Mouse (Mus musculus): Measurements from ENCODE around the gene Cdkl3. TPM values are rescaled to one million over a fixed set of nuclear protein-coding genes. Genes with fewer than 3 reads are reported as not detected.

Cdkl3 gene
- polyA plus RNA-seq, 1 experiment from 2014 or later = 6.7 TPM

GRCm38 (mm10) chr11:51967443-51968401 is 36.3 kb upstream of the Cdkl3 start, which contains the start of gene Cdkn2aipnl:
TSS of gene Cdkn2aipnl (plus strand) at chr11:51967661.
- Histone ChIP-seq H3K9me3 (replicated peaks; ENCODE audit: control insufficient read depth, low read length) (no peaks in the 10 kb centered on the region), H3K4me2 (ENCODE audit: low read depth, low read length) (peak within 1 kb of the TSS; percentile 80), H3K27ac (ENCODE audit: low read length) (peak within 1 kb of the TSS; percentile 61; the same call in 1 of the 2 replicates), H3K27me3 (ENCODE audit: control insufficient read depth, insufficient read depth, low read length) (no peaks in the 10 kb centered on the region), H3K9ac (ENCODE audit: low read length) (peak within 1 kb of the TSS; percentile 84), H3K4me3 (replicated peaks; ENCODE audit: low read length) (peak within 1 kb of the TSS; percentile 79), H3K36me3 (ENCODE audit: control insufficient read depth, insufficient read depth, low read length) (peaks cover 11% of the 10 kb centered on the region; the same call in 1 of the 2 replicates), H3K4me1 (ENCODE audit: control insufficient read depth, insufficient read depth, low read length) (peaks cover 5% of the 10 kb centered on the region; the same call in 1 of the 2 replicates)
- 1% methylated on average over 63 of the region's 63 CpGs for WGBS
- peak; percentile 92 for ATAC-seq (ENCODE audit: insufficient read depth, low FRiP score)

DNA sequence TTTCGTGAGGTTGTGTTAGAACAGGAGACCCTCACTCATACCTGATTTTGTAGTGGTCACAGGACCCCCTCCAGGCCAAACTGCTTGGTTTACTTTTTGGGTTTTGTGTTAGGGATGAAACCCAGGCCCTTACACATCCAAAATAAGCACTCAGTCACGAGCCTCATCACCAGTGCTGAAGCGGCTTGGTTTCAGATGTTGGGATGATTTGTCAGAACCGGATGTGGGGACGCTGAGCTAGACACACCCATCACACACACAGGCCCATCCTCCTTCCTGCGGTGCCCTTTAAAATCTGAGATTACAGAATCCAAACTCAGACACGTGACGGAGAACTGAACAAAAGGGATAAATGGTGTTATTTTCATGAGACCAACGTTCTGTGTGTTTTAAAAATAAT is 35.1 kb upstream of the Cdkl3 start:
- 91% methylated on average over 9 of the region's 9 CpGs for WGBS
- no peak overlapping the region for H3K27ac ChIP-seq (ENCODE audit: low read length)
- no peak overlapping the region for H3K4me2 ChIP-seq (ENCODE audit: low read depth, low read length)
- no peak overlapping the region for H3K4me3 ChIP-seq (replicated peaks; ENCODE audit: low read length)
- peaks cover 17% of the 10 kb centered on the region; the same call in 1 of the 2 replicates for H3K36me3 ChIP-seq (ENCODE audit: control insufficient read depth, insufficient read depth, low read length)
- no peak for ATAC-seq (ENCODE audit: insufficient read depth, low FRiP score)
- peaks cover 5% of the 10 kb centered on the region; the same call in 1 of the 2 replicates for H3K4me1 ChIP-seq (ENCODE audit: control insufficient read depth, insufficient read depth, low read length)
- no peak overlapping the region for H3K9ac ChIP-seq (ENCODE audit: low read length)
- H3K27me3 ChIP-seq (ENCODE audit: control insufficient read depth, insufficient read depth, low read length) = no peaks in the 10 kb centered on the region
- no peaks in the 10 kb centered on the region for H3K9me3 ChIP-seq (replicated peaks; ENCODE audit: control insufficient read depth, low read length)

- no peak for ATAC-seq (ENCODE audit: insufficient read depth, low FRiP score)
- H3K36me3 ChIP-seq (ENCODE audit: control insufficient read depth, insufficient read depth, low read length) = peaks cover 17% of the 10 kb centered on the region; the same call in 1 of the 2 replicates
- WGBS = 94% methylated on average over 2 of the region's 2 CpGs
Measured at GRCm38 (mm10) chr11:51969511-51969910, 34.5 kb upstream of the Cdkl3 start.

GRCm38 (mm10) chr11:51971644-51972043 is 32.4 kb upstream of the Cdkl3 start:
- no peak for ATAC-seq (ENCODE audit: insufficient read depth, low FRiP score)
- Histone ChIP-seq H3K4me2 (ENCODE audit: low read depth, low read length) (no peak overlapping the region), H3K9ac (ENCODE audit: low read length) (no peak overlapping the region), H3K4me3 (replicated peaks; ENCODE audit: low read length) (no peak overlapping the region), H3K27ac (ENCODE audit: low read length) (no peak overlapping the region), H3K9me3 (replicated peaks; ENCODE audit: control insufficient read depth, low read length) (no peaks in the 10 kb centered on the region), H3K27me3 (ENCODE audit: control insufficient read depth, insufficient read depth, low read length) (no peaks in the 10 kb centered on the region), H3K36me3 (ENCODE audit: control insufficient read depth, insufficient read depth, low read length) (peaks cover 22% of the 10 kb centered on the region; the same call in 1 of the 2 replicates), H3K4me1 (ENCODE audit: control insufficient read depth, insufficient read depth, low read length) (peaks cover 5% of the 10 kb centered on the region; the same call in 1 of the 2 replicates)
- WGBS = 94% methylated on average over 6 of the region's 6 CpGs

More at GRCm38 (mm10) chr11:51969511-51969910, 34.5 kb upstream of the Cdkl3 start:
- H3K4me3 ChIP-seq (replicated peaks; ENCODE audit: low read length) = no peak overlapping the region
- H3K27ac ChIP-seq (ENCODE audit: low read length) = no peak overlapping the region
- no peak overlapping the region for H3K4me2 ChIP-seq (ENCODE audit: low read depth, low read length)
- peaks cover 5% of the 10 kb centered on the region; the same call in 1 of the 2 replicates for H3K4me1 ChIP-seq (ENCODE audit: control insufficient read depth, insufficient read depth, low read length)
- H3K9ac ChIP-seq (ENCODE audit: low read length) = no peak overlapping the region
- no peaks in the 10 kb centered on the region for H3K27me3 ChIP-seq (ENCODE audit: control insufficient read depth, insufficient read depth, low read length)
- H3K9me3 ChIP-seq (replicated peaks; ENCODE audit: control insufficient read depth, low read length) = no peaks in the 10 kb centered on the region

- Histone ChIP-seq H3K27me3 (ENCODE audit: control insufficient read depth, insufficient read depth, low read length) (no peaks in the 10 kb centered on the region), H3K9ac (ENCODE audit: low read length) (peak overlapping the region; percentile 96), H3K4me2 (ENCODE audit: low read depth, low read length) (peak overlapping the region; percentile 93), H3K36me3 (ENCODE audit: control insufficient read depth, insufficient read depth, low read length) (0 out of 2 replicates have a peak, but pooled peaks cover 10% of the 10 kb centered on the region), H3K4me1 (ENCODE audit: control insufficient read depth, insufficient read depth, low read length) (peaks cover 26% of the 10 kb centered on the region), H3K4me3 (replicated peaks; ENCODE audit: low read length) (peak overlapping the region; percentile 97), H3K9me3 (replicated peaks; ENCODE audit: control insufficient read depth, low read length) (no peaks in the 10 kb centered on the region), H3K27ac (ENCODE audit: low read length) (peak overlapping the region; percentile 95)
- under 1% methylated on average over 29 of the region's 29 CpGs for WGBS
- peak; percentile 22; the same call in 1 of the 2 replicates for ATAC-seq (ENCODE audit: insufficient read depth, low FRiP score)
Measured at GRCm38 (mm10) chr11:51999611-52000289, 4.3 kb upstream of the Cdkl3 start.

DNA sequence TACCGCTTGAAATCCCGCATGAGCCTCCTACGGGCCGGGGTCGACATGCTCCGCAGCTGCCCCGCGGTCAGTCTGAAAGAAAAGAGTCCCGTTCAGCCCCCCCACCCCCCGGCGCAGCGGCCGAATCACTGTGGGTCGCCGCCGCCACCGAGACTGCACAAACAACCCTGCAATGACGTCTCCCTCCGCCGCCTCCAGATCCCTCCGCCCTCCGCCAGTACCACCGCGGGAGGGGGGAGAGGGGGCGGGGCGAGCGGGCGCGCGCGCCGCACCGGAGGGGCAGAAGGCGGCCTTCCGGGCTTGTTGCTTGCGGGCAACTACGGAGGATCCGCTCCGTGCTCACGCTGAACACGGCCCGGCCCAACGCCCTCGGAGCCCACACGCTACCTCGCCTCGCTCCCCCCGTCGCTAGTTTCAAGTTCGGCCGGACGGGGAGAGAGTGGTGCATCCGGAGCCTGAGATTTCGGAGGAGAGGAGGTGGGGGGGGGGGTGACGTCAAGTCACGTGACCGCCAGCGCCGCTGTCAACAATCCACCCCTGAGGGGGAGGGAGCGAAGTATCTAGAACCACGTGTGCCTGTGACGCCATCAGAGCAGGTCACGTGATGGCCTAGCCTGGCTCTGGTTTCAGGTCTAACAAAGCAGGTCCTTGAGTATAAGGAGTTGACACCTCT is 3.6 kb upstream of the Cdkl3 start, which contains the start of gene Ube2b:
TSS of gene Ube2b (minus strand) at position 473 of the 673 bp plus-strand sequence.
- Histone ChIP-seq H3K9me3 (replicated peaks; ENCODE audit: control insufficient read depth, low read length) (no peaks in the 10 kb centered on the region), H3K27me3 (ENCODE audit: control insufficient read depth, insufficient read depth, low read length) (no peaks in the 10 kb centered on the region), H3K27ac (ENCODE audit: low read length) (peak within 1 kb of the TSS; percentile 95), H3K36me3 (ENCODE audit: control insufficient read depth, insufficient read depth, low read length) (0 out of 2 replicates have a peak, but pooled peaks cover 8% of the 10 kb centered on the region), H3K4me3 (replicated peaks; ENCODE audit: low read length) (peak within 1 kb of the TSS; percentile 97), H3K9ac (ENCODE audit: low read length) (peak within 1 kb of the TSS; percentile 96), H3K4me1 (ENCODE audit: control insufficient read depth, insufficient read depth, low read length) (peaks cover 26% of the 10 kb centered on the region), H3K4me2 (ENCODE audit: low read depth, low read length) (peak within 1 kb of the TSS; percentile 93)
- WGBS = under 1% methylated on average over 61 of the region's 63 CpGs
- peak; percentile 86 for ATAC-seq (ENCODE audit: insufficient read depth, low FRiP score)

DNA sequence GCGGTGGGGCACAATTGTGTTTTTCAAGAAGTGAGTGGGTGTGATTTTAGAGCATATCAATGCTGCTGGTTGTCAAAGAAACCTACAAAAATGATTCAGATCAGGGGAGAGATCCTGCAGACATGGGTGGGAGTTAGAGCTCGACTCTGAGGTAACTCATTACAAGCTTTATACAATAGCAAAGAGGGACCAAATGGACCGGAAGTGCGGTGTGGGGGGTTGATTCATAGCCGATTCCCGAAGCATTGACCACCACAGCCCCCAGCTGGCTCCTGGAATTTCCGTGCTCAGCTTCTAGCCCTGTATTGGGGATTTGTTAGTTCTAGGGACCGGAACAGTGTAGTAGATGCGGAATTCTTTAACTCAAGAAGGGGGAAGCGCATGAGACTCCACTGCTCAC is 2.7 kb upstream of the Cdkl3 start:
- H3K27me3 ChIP-seq (ENCODE audit: control insufficient read depth, insufficient read depth, low read length) = no peaks in the 10 kb centered on the region
- H3K4me3 ChIP-seq (replicated peaks; ENCODE audit: low read length) = peak overlapping the region; percentile 97; the same call in 1 of the 2 replicates
- H3K9me3 ChIP-seq (replicated peaks; ENCODE audit: control insufficient read depth, low read length) = no peaks in the 10 kb centered on the region
- no peak for ATAC-seq (ENCODE audit: insufficient read depth, low FRiP score)
- peak overlapping the region; percentile 89 for H3K27ac ChIP-seq (ENCODE audit: low read length)
- 64% methylated on average over 10 of the region's 10 CpGs for WGBS
- H3K4me2 ChIP-seq (ENCODE audit: low read depth, low read length) = peak overlapping the region; percentile 63
- H3K36me3 ChIP-seq (ENCODE audit: control insufficient read depth, insufficient read depth, low read length) = 0 out of 2 replicates have a peak, but pooled peaks cover 6% of the 10 kb centered on the region
- H3K9ac ChIP-seq (ENCODE audit: low read length) = peak overlapping the region; percentile 31
- H3K4me1 ChIP-seq (ENCODE audit: control insufficient read depth, insufficient read depth, low read length) = peaks cover 33% of the 10 kb centered on the region

- Histone ChIP-seq H3K27me3 (ENCODE audit: control insufficient read depth, insufficient read depth, low read length) (no peaks in the 10 kb centered on the region), H3K36me3 (ENCODE audit: control insufficient read depth, insufficient read depth, low read length) (0 out of 2 replicates have a peak, but pooled peaks cover 2% of the 10 kb centered on the region), H3K4me2 (ENCODE audit: low read depth, low read length) (no peak overlapping the region), H3K4me3 (replicated peaks; ENCODE audit: low read length) (no peak overlapping the region), H3K9me3 (replicated peaks; ENCODE audit: control insufficient read depth, low read length) (no peaks in the 10 kb centered on the region), H3K4me1 (ENCODE audit: control insufficient read depth, insufficient read depth, low read length) (peaks cover 34% of the 10 kb centered on the region), H3K9ac (ENCODE audit: low read length) (no peak overlapping the region), H3K27ac (ENCODE audit: low read length) (no peak overlapping the region)
- ATAC-seq (ENCODE audit: insufficient read depth, low FRiP score) = no peak
- 92% methylated on average over 8 of the region's 8 CpGs for WGBS
Measured at GRCm38 (mm10) chr11:52001861-52002260, 2.2 kb upstream of the Cdkl3 start.

Data from stomach, embryonic 16.5 days (tissue).